10 mouse cellular contexts compared by ENCODE assay signal in genomic region chr9:15487682-15488424, GRCm38 (mm10).
"Had no signal": no experiment of that assay in that cellular context is flagged by ENCODE, and none has a peak within 500 bp of the region (broad histone marks: within the 10 kb centered on the region; RNA-seq: fewer than 3 reads in every experiment).

No protein-coding gene starts in this region.

- H3K4me2 ChIP-seq: limb, embryonic 15.5 days; liver, embryonic 12.5 days; lung, embryonic 14.5 days; midbrain, embryonic 15.5 days; neural tube, embryonic 12.5 days had no signal

- DNase-seq: kidney, adult 2 months; kidney, postnatal 10 days; layer of hippocampus, adult 9-11 months; layer of hippocampus, postnatal 36 days; lung, embryonic 14.5 days had no signal

- ATAC-seq: liver, embryonic 12.5 days; midbrain, embryonic 15.5 days had no signal

- H3K9ac ChIP-seq: limb, embryonic 15.5 days; liver, embryonic 12.5 days; lung, embryonic 14.5 days; midbrain, embryonic 15.5 days; neural tube, embryonic 12.5 days had no signal

- H3K27me3 ChIP-seq: limb, embryonic 15.5 days; midbrain, embryonic 15.5 days had no signal

- H3K9me3 ChIP-seq: limb, embryonic 15.5 days; liver, embryonic 12.5 days; midbrain, embryonic 15.5 days; neural tube, embryonic 12.5 days had no signal

- H3K4me3 ChIP-seq: limb, embryonic 15.5 days; liver, embryonic 12.5 days; midbrain, embryonic 15.5 days; neural tube, embryonic 12.5 days had no signal

- H3K4me1 ChIP-seq: liver, embryonic 12.5 days had no signal

- H3K27ac ChIP-seq: limb, embryonic 15.5 days; liver, embryonic 12.5 days; midbrain, embryonic 15.5 days; neural tube, embryonic 12.5 days; stomach, postnatal 0 days had no signal

- H3K36me3 ChIP-seq: limb, embryonic 15.5 days; liver, embryonic 12.5 days; midbrain, embryonic 15.5 days; neural tube, embryonic 12.5 days had no signal
